Mouse (Mus musculus) liver, embryonic 16.5 days (tissue): Measurements from ENCODE around the gene Cd276. TPM values are rescaled to one million over a fixed set of nuclear protein-coding genes. Genes with fewer than 3 reads are reported as not detected.
A peak's percentile ranks its signal among the peaks of the same experiment; 100 is the strongest.

Experiments used
- ATAC-seq: fragments of 200-750 bp; cut with Nextera tagmentation; 2 replicates; pipeline ENCODE4 v1.8.0; 2017; ENCODE audit warnings: low read depth, mild to moderate bottlenecking, moderate number of reproducible peaks, moderate library complexity
- H3K27ac ChIP-seq: fragments of 300-500 bp; sonication (generic); 2 replicates; pipeline ENCODE4 v1.5.1; 2014; ENCODE audit warnings: mild to moderate bottlenecking, low read length
- H3K27me3 ChIP-seq: fragments of 300-500 bp; sonication (generic); 2 replicates; pipeline ENCODE4 v1.6.1; 2014; ENCODE audit warnings: low read depth, low read length, mixed read lengths; ENCODE audit not compliant: control insufficient read depth, insufficient read depth
- H3K36me3 ChIP-seq: fragments of 300-500 bp; sonication (generic); 2 replicates; pipeline ENCODE4 v1.6.1; 2014; ENCODE audit warnings: mild to moderate bottlenecking; ENCODE audit not compliant: control insufficient read depth, insufficient read depth
- H3K4me1 ChIP-seq: fragments of 300-500 bp; sonication (generic); 2 replicates; pipeline ENCODE4 v1.6.1; 2014; ENCODE audit warnings: low read depth, low read length, mixed read lengths; ENCODE audit not compliant: control insufficient read depth
- H3K4me2 ChIP-seq: fragments of 300-500 bp; sonication (generic); 2 replicates; pipeline ENCODE4 v1.6.1; 2014; ENCODE audit warnings: low read depth, low read length, mixed read lengths
- H3K4me3 ChIP-seq: fragments of 300-500 bp; sonication (generic); 2 replicates; pipeline ENCODE4 v1.5.1; 2014; ENCODE audit warnings: low read depth, mild to moderate bottlenecking, low read length
- H3K9ac ChIP-seq: fragments of 300-500 bp; sonication (generic); 2 replicates; pipeline ENCODE4 v1.6.1; 2014; ENCODE audit warnings: low read depth, low read length
- H3K9me3 ChIP-seq: fragments of 300-500 bp; sonication (generic); replicated peaks from 2 replicates; pipeline ENCODE4 v1.6.1; 2016; ENCODE audit warnings: low read length; ENCODE audit not compliant: control insufficient read depth
- WGBS: fragments of 180-500 bp; shearing (Covaris S2); extraction: QIAGEN DNeasy Blood & Tissue Kit; methylation state at CpG from one replicate; pipeline ENCODE4 v1.1.7; 2014; ENCODE audit not compliant: insufficient replicate concordance; 5-methylcytosine and 5-hydroxymethylcytosine counted together
- polyA plus RNA-seq: library from polyadenylated mRNA; unstranded; fragments of >200 nt; fragmentation: Nextera tagmentation; extraction: Ambion mirVana; gene quantifications from 2 replicates; pipeline ENCODE4 v1.2.1, GENCODE M21; 2015

Gene Cd276
- polyA plus RNA-seq, 1 experiment from 2014 or later: 1.6 TPM

GRCm38 (mm10) chr9:58555685-58556414 lies 613 bp upstream of the Cd276 start:
- Histone ChIP-seq H3K4me1 (peaks cover 8% of the 10 kb centered on the region), H3K27ac (no peak overlapping the region), H3K9ac (no peak overlapping the region)

GRCm38 (mm10) chr9:58554056-58554907 lies 955 bp downstream of the Cd276 start:
- H3K4me3 ChIP-seq: peak overlapping the region; percentile 61
- peaks cover 8% of the 10 kb centered on the region for H3K4me1 ChIP-seq
- no peaks in the 10 kb centered on the region for H3K36me3 ChIP-seq
- H3K9me3 ChIP-seq: no peaks in the 10 kb centered on the region
- H3K27ac ChIP-seq: no peak overlapping the region
- WGBS: 23% methylated on average over 23 of the region's 23 CpGs
- H3K4me2 ChIP-seq: peak overlapping the region; percentile 69
- 0 out of 2 replicates have a peak, but pooled peaks have one; percentile 13 for ATAC-seq
- peak overlapping the region; percentile 57 for H3K9ac ChIP-seq
- peaks cover 37% of the 10 kb centered on the region for H3K27me3 ChIP-seq

More at GRCm38 (mm10) chr9:58555685-58556414, 613 bp upstream of the Cd276 start:
- peaks cover 37% of the 10 kb centered on the region for H3K27me3 ChIP-seq
- ATAC-seq: no peak
- H3K4me3 ChIP-seq: peak overlapping the region; percentile 61; the same call in 1 of the 2 replicates
- no peaks in the 10 kb centered on the region for H3K36me3 ChIP-seq
- H3K4me2 ChIP-seq: peak overlapping the region; percentile 69
- WGBS: 8% methylated on average over 9 of the region's 9 CpGs
- no peaks in the 10 kb centered on the region for H3K9me3 ChIP-seq

DNA sequence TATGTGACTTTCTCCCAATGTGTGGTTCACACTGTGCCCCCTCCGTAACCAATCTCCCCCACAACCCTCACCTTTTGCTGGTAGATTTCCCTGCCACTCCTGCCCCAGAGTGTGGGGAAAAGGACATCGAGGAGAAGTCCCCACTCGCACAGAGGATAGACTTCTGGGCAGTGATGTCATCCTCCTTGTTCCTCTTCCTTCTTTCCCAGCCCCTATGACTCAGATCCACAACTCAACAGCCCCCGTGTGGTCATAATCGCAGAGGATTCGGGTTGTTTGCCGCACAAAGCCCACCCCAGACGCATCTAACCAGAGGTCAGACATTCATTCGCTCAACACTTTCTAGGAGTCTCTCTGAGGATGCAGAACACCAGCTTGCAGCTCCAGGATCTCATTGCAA lies 3.2 kb downstream of the Cd276 start:
- H3K4me1 ChIP-seq: peaks cover 8% of the 10 kb centered on the region
- no peak overlapping the region for H3K4me2 ChIP-seq
- no peak overlapping the region for H3K4me3 ChIP-seq
- H3K9me3 ChIP-seq: no peaks in the 10 kb centered on the region
- 29% methylated on average over 9 of the region's 9 CpGs for WGBS
- no peak overlapping the region for H3K27ac ChIP-seq
- ATAC-seq: no peak
- no peak overlapping the region for H3K9ac ChIP-seq
- no peaks in the 10 kb centered on the region for H3K36me3 ChIP-seq
- H3K27me3 ChIP-seq: peaks cover 37% of the 10 kb centered on the region

DNA sequence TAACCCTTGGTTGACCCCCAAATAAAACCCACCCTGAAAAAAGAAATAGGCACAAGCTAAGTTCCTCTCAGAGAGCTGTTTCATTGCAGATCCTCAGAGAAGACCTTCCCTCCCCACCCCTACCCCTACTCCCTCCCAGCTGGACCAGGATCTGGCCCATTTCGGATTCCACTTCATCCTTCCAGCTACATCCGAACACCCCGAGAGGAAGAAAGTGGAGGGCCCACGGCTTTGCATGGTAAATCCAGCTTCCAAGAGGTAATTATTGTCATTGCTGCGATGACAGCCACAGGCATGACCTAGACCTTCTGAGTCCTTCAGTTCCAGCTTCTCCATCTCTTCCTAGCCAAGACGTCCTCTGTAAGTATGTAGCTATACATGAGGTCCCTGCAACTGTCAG lies 4.3 kb downstream of the Cd276 start:
- no peak overlapping the region for H3K27ac ChIP-seq
- H3K4me2 ChIP-seq: no peak overlapping the region
- H3K9me3 ChIP-seq: no peaks in the 10 kb centered on the region
- no peak overlapping the region for H3K9ac ChIP-seq
- peaks cover 8% of the 10 kb centered on the region for H3K4me1 ChIP-seq
- 67% methylated on average over 6 of the region's 6 CpGs for WGBS
- no peak overlapping the region for H3K4me3 ChIP-seq
- no peaks in the 10 kb centered on the region for H3K36me3 ChIP-seq
- H3K27me3 ChIP-seq: peaks cover 32% of the 10 kb centered on the region
- no peak for ATAC-seq

- H3K9me3 ChIP-seq: no peaks in the 10 kb centered on the region
- no peak overlapping the region for H3K27ac ChIP-seq
- no peak overlapping the region for H3K4me3 ChIP-seq
- no peak overlapping the region for H3K4me2 ChIP-seq
- H3K9ac ChIP-seq: no peak overlapping the region
- peaks cover 20% of the 10 kb centered on the region for H3K27me3 ChIP-seq
- peaks cover 4% of the 10 kb centered on the region; the same call in 1 of the 2 replicates for H3K4me1 ChIP-seq
- WGBS: 56% methylated on average over 3 of the region's 3 CpGs
- no peaks in the 10 kb centered on the region for H3K36me3 ChIP-seq
- no peak for ATAC-seq
Measured at GRCm38 (mm10) chr9:58549694-58550093, 5.5 kb downstream of the Cd276 start.

DNA sequence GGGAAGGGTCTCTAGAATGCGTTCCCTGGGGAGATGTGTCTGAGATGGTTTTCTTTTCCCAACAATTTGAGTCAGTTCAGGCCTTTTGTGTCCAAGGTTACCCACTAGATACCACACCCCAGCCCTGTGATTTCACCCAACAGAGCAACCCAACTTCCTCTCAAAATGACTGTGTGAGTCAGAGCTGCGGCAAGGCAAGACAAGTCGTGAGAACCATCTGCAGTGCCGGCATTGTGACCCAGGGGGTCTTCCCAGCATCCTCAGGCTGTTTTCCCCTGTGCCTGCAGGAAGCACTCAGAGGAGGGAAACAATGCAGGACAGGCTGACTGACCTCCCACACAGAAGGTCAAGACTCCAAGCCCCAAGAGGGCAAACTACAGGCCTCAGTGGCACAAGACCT lies 6.3 kb downstream of the Cd276 start:
- Histone ChIP-seq H3K9ac (no peak overlapping the region), H3K36me3 (no peaks in the 10 kb centered on the region), H3K4me2 (no peak overlapping the region), H3K4me1 (no peaks in the 10 kb centered on the region), H3K27me3 (peaks cover 12% of the 10 kb centered on the region), H3K4me3 (no peak overlapping the region), H3K27ac (no peak overlapping the region), H3K9me3 (no peaks in the 10 kb centered on the region)
- no peak for ATAC-seq
- WGBS: 36% methylated on average over 4 of the region's 4 CpGs

GRCm38 (mm10) chr9:58546630-58547360 lies 8.4 kb downstream of the Cd276 start:
- WGBS: 67% methylated on average over 11 of the region's 11 CpGs
- Histone ChIP-seq H3K27ac (no peak overlapping the region), H3K9me3 (no peaks in the 10 kb centered on the region), H3K36me3 (no peaks in the 10 kb centered on the region), H3K4me1 (peaks cover under 1% of the 10 kb centered on the region; the same call in 1 of the 2 replicates), H3K4me2 (no peak overlapping the region), H3K4me3 (no peak overlapping the region), H3K9ac (no peak overlapping the region), H3K27me3 (no peaks in the 10 kb centered on the region; the same call in 1 of the 2 replicates)
- ATAC-seq: no peak

DNA sequence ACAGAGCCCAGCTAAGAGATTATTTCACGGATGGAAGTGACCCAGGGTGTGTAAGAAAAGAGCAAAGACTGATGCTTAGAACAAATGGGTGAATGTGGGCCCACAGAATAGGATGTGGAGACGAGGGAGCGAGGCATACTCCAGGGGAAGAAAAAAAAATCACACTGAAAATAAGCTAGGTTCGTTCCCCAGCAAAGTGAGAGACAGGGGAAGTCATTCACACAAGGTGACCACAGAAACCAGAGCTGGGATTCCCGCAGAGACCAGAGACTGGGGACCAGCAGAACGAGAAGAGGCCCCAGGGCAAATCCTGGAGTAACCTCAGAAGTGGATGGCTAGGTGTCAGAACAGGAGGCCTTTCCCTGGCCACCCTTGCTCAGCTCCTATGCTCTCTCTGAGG lies 9.8 kb downstream of the Cd276 start:
- no peaks in the 10 kb centered on the region for H3K9me3 ChIP-seq
- H3K4me3 ChIP-seq: no peak overlapping the region
- no peak for ATAC-seq
- H3K27me3 ChIP-seq: no peaks in the 10 kb centered on the region
- peaks cover 3% of the 10 kb centered on the region for H3K4me1 ChIP-seq
- H3K9ac ChIP-seq: no peak overlapping the region
- H3K4me2 ChIP-seq: no peak overlapping the region
- no peaks in the 10 kb centered on the region for H3K36me3 ChIP-seq
- H3K27ac ChIP-seq: no peak overlapping the region
- 29% methylated on average over 6 of the region's 6 CpGs for WGBS
